Mouse (Mus musculus) bone marrow, adult 2 months (tissue): ENCODE measurements around the gene Supt4a.

ENCODE experiments used
- CTCF ChIP-seq: fragments of 200-500 bp; IDR thresholded peaks from 2 replicates; pipeline ENCODE4 v1.5.1; 2011; ENCODE audit warnings: low read length, control low read depth; ENCODE audit not compliant: control insufficient read depth, insufficient read depth
- POLR2A ChIP-seq: fragments of 200-500 bp; IDR thresholded peaks from 2 replicates; pipeline ENCODE4 v1.6.1; 2011; ENCODE audit warnings: low read depth, mild to moderate bottlenecking, control low read depth, low read length, borderline replicate concordance; ENCODE audit not compliant: control insufficient read depth

- TF ChIP-seq POLR2A (peak; percentile 70), CTCF (no peak)
These were observed 12.1 kb downstream of the Supt4a start for GRCm38 (mm10) chr11:87749192-87750042.
